Mouse (Mus musculus): ENCODE data around the gene Afmid.

GRCm38 (mm10) chr11:117786294-117786693 is 39.4 kb upstream of the Afmid start:
- TF ChIP-seq POLR2A (IDR thresholded peaks at IDR 0.05; ENCODE audit: insufficient read depth, low read depth, low read length) (no peak), CTCF (IDR thresholded peaks at IDR 0.05) (peak; percentile 84)

Measured in heart, adult 2 months (tissue).